Mouse (Mus musculus) hindbrain, embryonic 11.5 days (tissue): Measurements from ENCODE around the gene Olfm3. TPM values are rescaled to one million over a fixed set of nuclear protein-coding genes. Genes with fewer than 3 reads are reported as not detected.

Experiments
- ATAC-seq: fragments of 200-750 bp; cut with Nextera tagmentation; 2 replicates; pipeline ENCODE4 v1.8.0; 2017; ENCODE audit warnings: mild to moderate bottlenecking, moderate TSS enrichment, moderate library complexity; ENCODE audit not compliant: low FRiP score
- DNase-seq: peaks from one replicate; pipeline ENCODE4 v3.0.0-alpha.2; 2015; ENCODE audit warnings: low spot score
- H3K27ac ChIP-seq: fragments of 300-500 bp; sonication (generic); 2 replicates; pipeline ENCODE4 v1.5.1; 2014; ENCODE audit warnings: mild to moderate bottlenecking, low read depth, low read length
- H3K27me3 ChIP-seq: fragments of 300-500 bp; sonication (generic); 2 replicates; pipeline ENCODE4 v1.6.1; 2014; ENCODE audit warnings: mild to moderate bottlenecking, low read length, moderate library complexity, mixed read lengths; ENCODE audit not compliant: control insufficient read depth, insufficient read depth
- H3K36me3 ChIP-seq: fragments of 300-500 bp; sonication (generic); 2 replicates; pipeline ENCODE4 v1.6.1; 2014; ENCODE audit warnings: mild to moderate bottlenecking, low read length, moderate library complexity, mixed read lengths; ENCODE audit not compliant: control insufficient read depth, insufficient read depth
- H3K4me1 ChIP-seq: fragments of 300-500 bp; sonication (generic); replicated peaks from 2 replicates; pipeline ENCODE4 v1.6.1; 2014; ENCODE audit warnings: low read length, mixed read lengths; ENCODE audit not compliant: control insufficient read depth, insufficient read depth
- H3K4me2 ChIP-seq: fragments of 300-500 bp; sonication (generic); replicated peaks from 2 replicates; pipeline ENCODE4 v1.6.1; 2014; ENCODE audit warnings: mild to moderate bottlenecking, low read depth, low read length
- H3K4me3 ChIP-seq: fragments of 300-500 bp; sonication (generic); 2 replicates; pipeline ENCODE4 v1.5.1; 2014; ENCODE audit warnings: low read depth, low read length
- H3K9ac ChIP-seq: fragments of 300-500 bp; sonication (generic); 2 replicates; pipeline ENCODE4 v1.6.1; 2014; ENCODE audit warnings: low read depth, low read length
- H3K9me3 ChIP-seq: fragments of 300-500 bp; sonication (generic); 2 replicates; pipeline ENCODE4 v1.6.1; 2016; ENCODE audit warnings: low read length; ENCODE audit not compliant: control insufficient read depth
- WGBS: fragments of 180-500 bp; shearing (Covaris S2); extraction: QIAGEN DNeasy Blood & Tissue Kit; methylation state at CpG from one replicate; pipeline ENCODE4 v1.1.7; 2014; 5-methylcytosine and 5-hydroxymethylcytosine counted together
- polyA plus RNA-seq: library from polyadenylated mRNA; unstranded; fragments of >200 nt; fragmentation: Nextera tagmentation; extraction: Ambion mirVana; gene quantifications from 2 replicates; pipeline ENCODE4 v1.2.1, GENCODE M21; 2014

Gene Olfm3
- 1.7 and 1.9 TPM in 2 replicates for polyA plus RNA-seq

- 4% methylated on average over 21 of the region's 21 CpGs for WGBS
These were observed at the start of gene Olfm3 for GRCm38 (mm10) chr3:114903924-114904438. Olfm3 (plus strand) TSS chr3:114904078.

GRCm38 (mm10) chr3:114889764-114890163, 14.1 kb upstream of the Olfm3 start:
- no peaks in the 10 kb centered on the region for H3K36me3 ChIP-seq
- no peak overlapping the region for H3K4me3 ChIP-seq
- H3K27ac ChIP-seq, result no peak overlapping the region
- H3K9me3 ChIP-seq, result no peaks in the 10 kb centered on the region
- ATAC-seq, result no peak
- 81% methylated on average over 3 of the region's 3 CpGs for WGBS
- H3K27me3 ChIP-seq, result no peaks in the 10 kb centered on the region
- no peak overlapping the region for H3K9ac ChIP-seq
- H3K4me2 ChIP-seq, result no peak overlapping the region
- no peaks in the 10 kb centered on the region for H3K4me1 ChIP-seq
- no peak for DNase-seq

More at GRCm38 (mm10) chr3:114903924-114904438, at the start of gene Olfm3:
- DNase-seq (peak; percentile 69), ATAC-seq (peak; percentile 72)
- Histone ChIP-seq H3K27ac (no peak within 1 kb of the TSS), H3K27me3 (no peaks in the 10 kb centered on the region), H3K9me3 (no peaks in the 10 kb centered on the region), H3K4me3 (peak within 1 kb of the TSS; percentile 37), H3K4me1 (no peaks in the 10 kb centered on the region), H3K9ac (peak within 1 kb of the TSS; percentile 42), H3K36me3 (no peaks in the 10 kb centered on the region), H3K4me2 (peak within 1 kb of the TSS; percentile 72)

- Histone ChIP-seq H3K36me3 (no peaks in the 10 kb centered on the region), H3K4me1 (no peaks in the 10 kb centered on the region), H3K27ac (no peak overlapping the region), H3K27me3 (no peaks in the 10 kb centered on the region), H3K4me2 (peak overlapping the region; percentile 72), H3K9me3 (no peaks in the 10 kb centered on the region), H3K4me3 (peak overlapping the region; percentile 37), H3K9ac (peak overlapping the region; percentile 42)
- ATAC-seq (peak; percentile 59; the same call in 1 of the 2 replicates), DNase-seq (peak; percentile 41)
- 23% methylated on average over 16 of the region's 16 CpGs for WGBS
These were observed 950 bp downstream of the Olfm3 start for GRCm38 (mm10) chr3:114904633-114905423.

GRCm38 (mm10) chr3:114907537-114907936, 3.7 kb downstream of the Olfm3 start:
- DNase-seq (no peak), ATAC-seq (no peak)
- no peak overlapping the region for H3K4me2 ChIP-seq
- H3K4me3 ChIP-seq, result no peak overlapping the region
- H3K27me3 ChIP-seq, result no peaks in the 10 kb centered on the region
- no peak overlapping the region for H3K9ac ChIP-seq
- H3K36me3 ChIP-seq, result no peaks in the 10 kb centered on the region
- no peaks in the 10 kb centered on the region for H3K4me1 ChIP-seq
- H3K27ac ChIP-seq, result no peak overlapping the region
- H3K9me3 ChIP-seq, result no peaks in the 10 kb centered on the region

GRCm38 (mm10) chr3:114908846-114909245, 5.0 kb downstream of the Olfm3 start:
- Histone ChIP-seq H3K4me2 (no peak overlapping the region), H3K9ac (no peak overlapping the region), H3K36me3 (no peaks in the 10 kb centered on the region), H3K9me3 (no peaks in the 10 kb centered on the region), H3K27ac (no peak overlapping the region), H3K27me3 (no peaks in the 10 kb centered on the region), H3K4me1 (no peaks in the 10 kb centered on the region), H3K4me3 (no peak overlapping the region)
- DNase-seq, result no peak
- 88% methylated on average over 3 of the region's 3 CpGs for WGBS
- ATAC-seq, result no peak

- ATAC-seq, result no peak
- no peaks in the 10 kb centered on the region for H3K36me3 ChIP-seq
- no peak overlapping the region for H3K27ac ChIP-seq
- H3K9me3 ChIP-seq, result no peaks in the 10 kb centered on the region
- no peaks in the 10 kb centered on the region for H3K4me1 ChIP-seq
- no peak overlapping the region for H3K4me2 ChIP-seq
- no peak overlapping the region for H3K4me3 ChIP-seq
- H3K27me3 ChIP-seq, result no peaks in the 10 kb centered on the region
- no peak for DNase-seq
- WGBS, result 93% methylated on average over 3 of the region's 3 CpGs
- no peak overlapping the region for H3K9ac ChIP-seq
These were observed 16.2 kb downstream of the Olfm3 start for GRCm38 (mm10) chr3:114920102-114920501.

GRCm38 (mm10) chr3:114929605-114930004, 25.7 kb downstream of the Olfm3 start:
- no peaks in the 10 kb centered on the region for H3K27me3 ChIP-seq
- H3K4me1 ChIP-seq, result no peaks in the 10 kb centered on the region
- no peaks in the 10 kb centered on the region for H3K9me3 ChIP-seq
- H3K36me3 ChIP-seq, result no peaks in the 10 kb centered on the region
- no peak overlapping the region for H3K9ac ChIP-seq
- H3K4me3 ChIP-seq, result no peak overlapping the region
- no peak for DNase-seq
- ATAC-seq, result no peak
- no peak overlapping the region for H3K27ac ChIP-seq
- 82% methylated on average over 4 of the region's 4 CpGs for WGBS
- H3K4me2 ChIP-seq, result no peak overlapping the region

GRCm38 (mm10) chr3:114930336-114930735, 26.5 kb downstream of the Olfm3 start:
- Histone ChIP-seq H3K4me1 (no peaks in the 10 kb centered on the region), H3K4me2 (no peak overlapping the region), H3K4me3 (no peak overlapping the region), H3K9ac (no peak overlapping the region), H3K36me3 (no peaks in the 10 kb centered on the region), H3K27ac (no peak overlapping the region), H3K27me3 (no peaks in the 10 kb centered on the region), H3K9me3 (no peaks in the 10 kb centered on the region)
- DNase-seq (no peak), ATAC-seq (no peak)
- 88% methylated on average over 2 of the region's 2 CpGs for WGBS

- 73% methylated on average over 2 of the region's 2 CpGs for WGBS
- Histone ChIP-seq H3K27ac (no peak overlapping the region), H3K36me3 (no peaks in the 10 kb centered on the region), H3K4me2 (no peak overlapping the region), H3K9ac (no peak overlapping the region), H3K9me3 (no peaks in the 10 kb centered on the region), H3K27me3 (no peaks in the 10 kb centered on the region), H3K4me1 (no peaks in the 10 kb centered on the region), H3K4me3 (no peak overlapping the region)
- DNase-seq (no peak), ATAC-seq (no peak)
These were observed 26.9 kb downstream of the Olfm3 start for GRCm38 (mm10) chr3:114930796-114931195.
